Mouse (Mus musculus) hindbrain, postnatal 0 days (tissue): ENCODE measurements at regions not wholly inside any gene's neighbourhood (a gene's known extent, or its start where the extent isn't known, plus 50 kb on each side); places are given as distances from the start of the nearest gene placed in this dataset.

Experiments
- ATAC-seq: fragments of 200-750 bp; cut with Nextera tagmentation; 2 replicates; pipeline ENCODE4 v1.8.0; 2017; ENCODE audit warnings: mild to moderate bottlenecking, moderate TSS enrichment, moderate library complexity
- DNase-seq: peaks from one replicate; pipeline ENCODE4 v3.0.0-alpha.2; 2015; ENCODE audit warnings: low spot score
- H3K27ac ChIP-seq: fragments of 300-500 bp; sonication (generic); 2 replicates; pipeline ENCODE4 v1.5.1; 2014; ENCODE audit warnings: mild to moderate bottlenecking
- H3K27me3 ChIP-seq: fragments of 300-500 bp; sonication (generic); 2 replicates; pipeline ENCODE4 v1.6.1; 2014; ENCODE audit warnings: low read length, mixed read lengths; ENCODE audit not compliant: insufficient read depth
- H3K36me3 ChIP-seq: fragments of 300-500 bp; sonication (generic); 2 replicates; pipeline ENCODE4 v1.6.1; 2014; ENCODE audit warnings: low read length, mixed read lengths; ENCODE audit not compliant: insufficient read depth
- H3K4me1 ChIP-seq: fragments of 300-500 bp; sonication (generic); 2 replicates; pipeline ENCODE4 v1.6.1; 2014; ENCODE audit warnings: antibody characterized with exemption, low read length, mixed read lengths; ENCODE audit not compliant: insufficient read depth
- H3K4me2 ChIP-seq: fragments of 300-500 bp; sonication (generic); 2 replicates; pipeline ENCODE4 v1.6.1; 2014; ENCODE audit warnings: low read depth, mild to moderate bottlenecking, low read length, moderate library complexity, mixed read lengths
- H3K4me3 ChIP-seq: fragments of 300-500 bp; sonication (generic); 2 replicates; pipeline ENCODE4 v1.5.1; 2014; ENCODE audit warnings: low read length
- H3K9ac ChIP-seq: fragments of 300-500 bp; sonication (generic); replicated peaks from 2 replicates; pipeline ENCODE4 v1.6.1; 2014; ENCODE audit warnings: mild to moderate bottlenecking, low read length, moderate library complexity, mixed read lengths
- H3K9me3 ChIP-seq: fragments of 300-500 bp; sonication (generic); 2 replicates; pipeline ENCODE4 v1.6.1; 2016; ENCODE audit warnings: low read length, mixed read lengths
- CTCF ChIP-seq: IDR thresholded peaks from 2 replicates; pipeline ENCODE4 v1.5.1; 2016; ENCODE audit warnings: antibody characterized with exemption, control low read depth, low read depth
- WGBS: fragments of 180-500 bp; shearing (Covaris S2); extraction: QIAGEN DNeasy Blood & Tissue Kit; methylation state at CpG from one replicate; pipeline ENCODE4 v1.1.7; 2014; 5-methylcytosine and 5-hydroxymethylcytosine counted together

GRCm38 (mm10) chr17:62961596-62962291 is 80.6 kb upstream of the Efna5 start:
- H3K9me3 ChIP-seq: no peaks in the 10 kb centered on the region
- no peak overlapping the region for H3K4me2 ChIP-seq
- TF ChIP-seq CTCF: no peak
- no peak for DNase-seq
- H3K36me3 ChIP-seq: no peaks in the 10 kb centered on the region
- no peak for ATAC-seq
- no peaks in the 10 kb centered on the region for H3K27me3 ChIP-seq
- no peaks in the 10 kb centered on the region for H3K4me1 ChIP-seq
- no peak overlapping the region for H3K27ac ChIP-seq
- no peak overlapping the region for H3K4me3 ChIP-seq
- no peak overlapping the region for H3K9ac ChIP-seq
- WGBS: 83% methylated on average over 19 of the region's 19 CpGs

GRCm38 (mm10) chr17:62959146-62959545 is 78.0 kb upstream of the Efna5 start:
- no peaks in the 10 kb centered on the region for H3K27me3 ChIP-seq
- WGBS: 49% methylated on average over 3 of the region's 3 CpGs
- no peaks in the 10 kb centered on the region for H3K4me1 ChIP-seq
- no peak overlapping the region for H3K9ac ChIP-seq
- H3K27ac ChIP-seq: no peak overlapping the region
- no peaks in the 10 kb centered on the region for H3K36me3 ChIP-seq
- no peak overlapping the region for H3K4me3 ChIP-seq
- no peaks in the 10 kb centered on the region for H3K9me3 ChIP-seq
- H3K4me2 ChIP-seq: no peak overlapping the region
- ATAC-seq (no peak), DNase-seq (no peak)
- no peak for TF ChIP-seq CTCF

DNA sequence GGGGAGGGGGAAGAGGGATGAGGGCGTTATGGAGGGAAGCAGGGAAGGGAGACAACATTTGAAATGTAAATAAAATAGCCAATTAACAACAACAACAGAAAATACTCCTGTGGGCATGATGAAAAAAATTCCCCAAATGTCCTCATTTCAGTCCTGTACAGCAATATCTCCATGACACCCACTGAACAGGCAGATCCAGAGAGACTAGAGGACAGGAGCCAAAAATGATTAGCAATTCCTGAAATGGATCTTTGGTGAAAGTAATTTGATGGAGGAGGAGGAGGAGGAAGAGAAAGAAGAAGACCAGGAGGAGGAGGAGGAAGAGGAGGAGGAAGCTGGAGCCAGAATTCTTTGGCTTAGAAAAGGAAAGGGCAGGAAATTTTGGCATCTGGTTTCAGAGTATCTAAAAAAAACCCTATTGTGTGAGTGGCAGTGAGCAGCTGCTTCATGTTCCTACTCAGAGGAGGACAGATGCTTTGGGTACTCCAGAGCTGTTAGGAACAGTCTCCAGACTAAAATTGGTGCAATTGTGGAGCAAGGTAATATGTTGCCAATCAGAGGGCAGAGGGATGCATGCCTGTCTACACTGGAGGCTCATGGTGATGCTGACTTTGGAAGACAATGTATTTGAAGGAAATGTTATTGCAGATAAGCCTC is 66.5 kb upstream of the Efna5 start:
- Histone ChIP-seq H3K9ac (no peak overlapping the region), H3K36me3 (no peaks in the 10 kb centered on the region), H3K4me3 (no peak overlapping the region), H3K27ac (no peak overlapping the region), H3K4me1 (no peaks in the 10 kb centered on the region), H3K4me2 (no peak overlapping the region), H3K9me3 (no peaks in the 10 kb centered on the region), H3K27me3 (no peaks in the 10 kb centered on the region)
- DNase-seq: no peak
- no peak for TF ChIP-seq CTCF
- ATAC-seq: no peak
- WGBS: 50% methylated on average over 1 of the region's 1 CpGs

- no peak for TF ChIP-seq CTCF
- H3K27ac ChIP-seq: no peak overlapping the region
- H3K27me3 ChIP-seq: no peaks in the 10 kb centered on the region
- no peaks in the 10 kb centered on the region for H3K36me3 ChIP-seq
- ATAC-seq: no peak
- H3K9me3 ChIP-seq: no peaks in the 10 kb centered on the region
- no peak overlapping the region for H3K9ac ChIP-seq
- no peak for DNase-seq
- H3K4me1 ChIP-seq: 0 out of 2 replicates have a peak, but pooled peaks cover 3% of the 10 kb centered on the region
- WGBS: 22% methylated on average over 7 of the region's 7 CpGs
- H3K4me2 ChIP-seq: peak overlapping the region; percentile 49
- 0 out of 2 replicates have a peak overlapping the region, but pooled peaks have one; percentile 1 for H3K4me3 ChIP-seq
These were observed 59.6 kb upstream of the Efna5 start for GRCm38 (mm10) chr17:62940573-62941252.

GRCm38 (mm10) chr17:62939930-62940572 is 58.9 kb upstream of the Efna5 start:
- peak overlapping the region; percentile 49 for H3K4me2 ChIP-seq
- no peak for TF ChIP-seq CTCF
- no peaks in the 10 kb centered on the region for H3K9me3 ChIP-seq
- H3K4me1 ChIP-seq: 0 out of 2 replicates have a peak, but pooled peaks cover 3% of the 10 kb centered on the region
- no peak for ATAC-seq
- H3K9ac ChIP-seq: no peak overlapping the region
- no peaks in the 10 kb centered on the region for H3K36me3 ChIP-seq
- no peaks in the 10 kb centered on the region for H3K27me3 ChIP-seq
- 13% methylated on average over 18 of the region's 18 CpGs for WGBS
- H3K4me3 ChIP-seq: 0 out of 2 replicates have a peak overlapping the region, but pooled peaks have one; percentile 1
- no peak overlapping the region for H3K27ac ChIP-seq
- DNase-seq: no peak

DNA sequence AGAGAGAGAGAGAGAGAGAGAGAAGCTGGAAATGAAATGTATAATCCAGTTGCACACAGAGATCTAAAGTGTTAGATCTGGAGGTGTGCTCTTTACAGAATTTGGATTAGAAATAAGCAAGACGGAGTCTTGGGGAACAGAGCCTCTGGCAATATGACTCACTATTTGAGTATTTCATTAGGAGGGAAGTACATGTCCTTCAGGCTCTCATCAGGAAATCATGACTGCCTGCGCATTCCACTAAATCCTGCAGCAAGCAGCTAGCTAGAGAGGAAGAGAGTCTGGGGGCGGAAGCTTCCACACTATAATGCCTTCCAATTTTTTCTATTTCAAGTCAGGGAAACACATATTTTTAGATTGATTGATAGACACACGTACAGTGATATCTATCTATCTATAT is 58.1 kb upstream of the Efna5 start:
- ATAC-seq (no peak), DNase-seq (no peak)
- no peak overlapping the region for H3K9ac ChIP-seq
- no peak overlapping the region for H3K4me3 ChIP-seq
- no peak overlapping the region for H3K27ac ChIP-seq
- no peak overlapping the region for H3K4me2 ChIP-seq
- H3K4me1 ChIP-seq: 0 out of 2 replicates have a peak, but pooled peaks cover 3% of the 10 kb centered on the region
- TF ChIP-seq CTCF: no peak
- no peaks in the 10 kb centered on the region for H3K27me3 ChIP-seq
- WGBS: 69% methylated on average over 4 of the region's 4 CpGs
- no peaks in the 10 kb centered on the region for H3K36me3 ChIP-seq
- no peaks in the 10 kb centered on the region for H3K9me3 ChIP-seq
